Mouse (Mus musculus) hindbrain, postnatal 0 days (tissue): ENCODE measurements around the gene Crim1. TPM values are rescaled to one million over a fixed set of nuclear protein-coding genes. Genes with fewer than 3 reads are reported as not detected.

ENCODE experiments used
- ATAC-seq: fragments of 200-750 bp; cut with Nextera tagmentation; 2 replicates; pipeline ENCODE4 v1.8.0; 2017; ENCODE audit warnings: mild to moderate bottlenecking, moderate TSS enrichment, moderate library complexity
- DNase-seq: peaks from one replicate; pipeline ENCODE4 v3.0.0-alpha.2; 2015; ENCODE audit warnings: low spot score
- H3K27ac ChIP-seq: fragments of 300-500 bp; sonication (generic); 2 replicates; pipeline ENCODE4 v1.5.1; 2014; ENCODE audit warnings: mild to moderate bottlenecking
- H3K27me3 ChIP-seq: fragments of 300-500 bp; sonication (generic); 2 replicates; pipeline ENCODE4 v1.6.1; 2014; ENCODE audit warnings: low read length, mixed read lengths; ENCODE audit not compliant: insufficient read depth
- H3K36me3 ChIP-seq: fragments of 300-500 bp; sonication (generic); 2 replicates; pipeline ENCODE4 v1.6.1; 2014; ENCODE audit warnings: low read length, mixed read lengths; ENCODE audit not compliant: insufficient read depth
- H3K4me1 ChIP-seq: fragments of 300-500 bp; sonication (generic); 2 replicates; pipeline ENCODE4 v1.6.1; 2014; ENCODE audit warnings: antibody characterized with exemption, low read length, mixed read lengths; ENCODE audit not compliant: insufficient read depth
- H3K4me2 ChIP-seq: fragments of 300-500 bp; sonication (generic); 2 replicates; pipeline ENCODE4 v1.6.1; 2014; ENCODE audit warnings: low read depth, mild to moderate bottlenecking, low read length, moderate library complexity, mixed read lengths
- H3K4me3 ChIP-seq: fragments of 300-500 bp; sonication (generic); 2 replicates; pipeline ENCODE4 v1.5.1; 2014; ENCODE audit warnings: low read length
- H3K9ac ChIP-seq: fragments of 300-500 bp; sonication (generic); replicated peaks from 2 replicates; pipeline ENCODE4 v1.6.1; 2014; ENCODE audit warnings: mild to moderate bottlenecking, low read length, moderate library complexity, mixed read lengths
- H3K9me3 ChIP-seq: fragments of 300-500 bp; sonication (generic); 2 replicates; pipeline ENCODE4 v1.6.1; 2016; ENCODE audit warnings: low read length, mixed read lengths
- CTCF ChIP-seq: IDR thresholded peaks from 2 replicates; pipeline ENCODE4 v1.5.1; 2016; ENCODE audit warnings: antibody characterized with exemption, control low read depth, low read depth
- WGBS: fragments of 180-500 bp; shearing (Covaris S2); extraction: QIAGEN DNeasy Blood & Tissue Kit; methylation state at CpG from one replicate; pipeline ENCODE4 v1.1.7; 2014; 5-methylcytosine and 5-hydroxymethylcytosine counted together
- polyA plus RNA-seq: library from polyadenylated mRNA; unstranded; fragments of >200 nt; fragmentation: Nextera tagmentation; extraction: Ambion mirVana; gene quantifications from 2 replicates; pipeline ENCODE4 v1.2.1, GENCODE M21; 2015
- total RNA-seq: library from RNA; depleted of rRNA; stranded (reverse); fragments of >200 nt; gene quantifications from 2 replicates; pipeline ENCODE4 v1.2.3, GENCODE M21; 2014

The Crim1 gene
- total and polyA plus RNA-seq, 2 experiments from 2014 or later, result 14.6 to 143 TPM

GRCm38 (mm10) chr17:78207246-78207645, 7.2 kb downstream of the Crim1 start:
- Histone ChIP-seq H3K4me2 (no peak overlapping the region), H3K9me3 (no peaks in the 10 kb centered on the region), H3K9ac (no peak overlapping the region), H3K27ac (no peak overlapping the region), H3K4me1 (0 out of 2 replicates have a peak, but pooled peaks cover 7% of the 10 kb centered on the region), H3K27me3 (no peaks in the 10 kb centered on the region), H3K4me3 (no peak overlapping the region), H3K36me3 (no peaks in the 10 kb centered on the region)
- TF ChIP-seq CTCF, result no peak
- ATAC-seq (no peak), DNase-seq (no peak)
- WGBS, result 75% methylated on average over 3 of the region's 3 CpGs

GRCm38 (mm10) chr17:78208805-78209204, 8.8 kb downstream of the Crim1 start:
- no peak for DNase-seq
- Histone ChIP-seq H3K27me3 (no peaks in the 10 kb centered on the region), H3K9ac (no peak overlapping the region), H3K4me2 (no peak overlapping the region), H3K27ac (no peak overlapping the region), H3K4me3 (no peak overlapping the region), H3K4me1 (no peaks in the 10 kb centered on the region), H3K9me3 (no peaks in the 10 kb centered on the region), H3K36me3 (no peaks in the 10 kb centered on the region)
- no peak for ATAC-seq
- WGBS, result 86% methylated on average over 3 of the region's 3 CpGs
- no peak for TF ChIP-seq CTCF

- no peak overlapping the region for H3K27ac ChIP-seq
- WGBS, result 93% methylated on average over 2 of the region's 2 CpGs
- H3K27me3 ChIP-seq, result no peaks in the 10 kb centered on the region
- no peak overlapping the region for H3K4me2 ChIP-seq
- no peaks in the 10 kb centered on the region for H3K4me1 ChIP-seq
- no peak overlapping the region for H3K9ac ChIP-seq
- no peak for DNase-seq
- H3K36me3 ChIP-seq, result no peaks in the 10 kb centered on the region
- ATAC-seq, result no peak
- TF ChIP-seq CTCF, result no peak
- no peak overlapping the region for H3K4me3 ChIP-seq
- no peaks in the 10 kb centered on the region for H3K9me3 ChIP-seq
Measured at GRCm38 (mm10) chr17:78209646-78210045, 9.6 kb downstream of the Crim1 start.

GRCm38 (mm10) chr17:78211881-78212280, 11.8 kb downstream of the Crim1 start:
- TF ChIP-seq CTCF, result no peak
- ATAC-seq (no peak), DNase-seq (no peak)
- Histone ChIP-seq H3K36me3 (no peaks in the 10 kb centered on the region), H3K27me3 (no peaks in the 10 kb centered on the region), H3K4me3 (no peak overlapping the region), H3K9me3 (no peaks in the 10 kb centered on the region), H3K27ac (no peak overlapping the region), H3K4me2 (no peak overlapping the region), H3K4me1 (no peaks in the 10 kb centered on the region), H3K9ac (no peak overlapping the region)
- 73% methylated on average over 5 of the region's 5 CpGs for WGBS

GRCm38 (mm10) chr17:78213128-78213527, 13.1 kb downstream of the Crim1 start:
- no peaks in the 10 kb centered on the region for H3K27me3 ChIP-seq
- ATAC-seq (no peak), DNase-seq (no peak)
- 58% methylated on average over 6 of the region's 6 CpGs for WGBS
- no peak for TF ChIP-seq CTCF
- no peaks in the 10 kb centered on the region for H3K9me3 ChIP-seq
- no peak overlapping the region for H3K4me2 ChIP-seq
- H3K9ac ChIP-seq, result no peak overlapping the region
- no peaks in the 10 kb centered on the region for H3K36me3 ChIP-seq
- H3K4me1 ChIP-seq, result no peaks in the 10 kb centered on the region
- H3K27ac ChIP-seq, result no peak overlapping the region
- H3K4me3 ChIP-seq, result no peak overlapping the region

GRCm38 (mm10) chr17:78216526-78216925, 16.5 kb downstream of the Crim1 start:
- no peaks in the 10 kb centered on the region for H3K36me3 ChIP-seq
- no peak overlapping the region for H3K4me2 ChIP-seq
- no peaks in the 10 kb centered on the region for H3K4me1 ChIP-seq
- no peaks in the 10 kb centered on the region for H3K27me3 ChIP-seq
- H3K9me3 ChIP-seq, result no peaks in the 10 kb centered on the region
- H3K4me3 ChIP-seq, result no peak overlapping the region
- 74% methylated on average over 3 of the region's 3 CpGs for WGBS
- H3K27ac ChIP-seq, result no peak overlapping the region
- TF ChIP-seq CTCF, result no peak
- DNase-seq (no peak), ATAC-seq (no peak)
- H3K9ac ChIP-seq, result no peak overlapping the region

- H3K27me3 ChIP-seq, result no peaks in the 10 kb centered on the region
- H3K4me3 ChIP-seq, result no peak overlapping the region
- TF ChIP-seq CTCF, result no peak
- no peak overlapping the region for H3K27ac ChIP-seq
- no peaks in the 10 kb centered on the region for H3K4me1 ChIP-seq
- no peak overlapping the region for H3K4me2 ChIP-seq
- no peaks in the 10 kb centered on the region for H3K9me3 ChIP-seq
- H3K36me3 ChIP-seq, result no peaks in the 10 kb centered on the region
- ATAC-seq (no peak), DNase-seq (no peak)
- H3K9ac ChIP-seq, result no peak overlapping the region
- WGBS, result 67% methylated on average over 6 of the region's 6 CpGs
Measured at GRCm38 (mm10) chr17:78217406-78217805, 17.4 kb downstream of the Crim1 start.
